Mouse (Mus musculus) testis, adult 2 months (tissue): Measurements from ENCODE around the gene St6galnac3. TPM values are rescaled to one million over a fixed set of nuclear protein-coding genes. Genes with fewer than 3 reads are reported as not detected.

Source experiments
- H3K27ac ChIP-seq: fragments of 200-500 bp; 2 replicates; pipeline ENCODE4 v1.5.1; 2012; ENCODE audit warnings: low read depth, low read length; ENCODE audit not compliant: control insufficient read depth, insufficient read depth
- H3K27me3 ChIP-seq: fragments of 200-500 bp; 2 replicates; pipeline ENCODE4 v1.6.1; 2012; ENCODE audit warnings: mild to moderate bottlenecking, low read length, moderate library complexity; ENCODE audit not compliant: control insufficient read depth, insufficient read depth
- H3K36me3 ChIP-seq: fragments of 200-500 bp; 2 replicates; pipeline ENCODE4 v1.6.1; 2012; ENCODE audit warnings: mild to moderate bottlenecking, low read length; ENCODE audit not compliant: control insufficient read depth, insufficient read depth
- H3K4me1 ChIP-seq: fragments of 200-500 bp; 2 replicates; pipeline ENCODE4 v1.6.1; 2012; ENCODE audit warnings: low read length; ENCODE audit not compliant: control insufficient read depth, insufficient read depth
- H3K4me3 ChIP-seq: fragments of 200-500 bp; 2 replicates; pipeline ENCODE4 v1.5.1; 2012; ENCODE audit warnings: low read depth, mild to moderate bottlenecking, low read length, moderate library complexity, mixed read lengths; ENCODE audit not compliant: control insufficient read depth
- CTCF ChIP-seq: fragments of 200-500 bp; IDR thresholded peaks from 2 replicates; pipeline ENCODE4 v1.5.1; 2012; ENCODE audit warnings: low read depth, mild to moderate bottlenecking, inconsistent platforms, low read length, moderate library complexity; ENCODE audit not compliant: control insufficient read depth, insufficient read depth, insufficient replicate concordance
- POLR2A ChIP-seq: fragments of 200-500 bp; IDR thresholded peaks from 2 replicates; pipeline ENCODE4 v1.6.1; 2012; ENCODE audit warnings: low read depth, mild to moderate bottlenecking, inconsistent platforms, low read length, moderate library complexity; ENCODE audit not compliant: control insufficient read depth
- polyA plus RNA-seq: library from polyadenylated mRNA; depleted of rRNA; stranded (reverse); fragments of >200 nt; gene quantifications from 2 replicates; pipeline ENCODE4 v1.2.3, GENCODE M21; 2012

Gene St6galnac3
- polyA plus RNA-seq, 1 experiment, result 2.2 TPM

- no peak overlapping the region for H3K27ac ChIP-seq
- no peak overlapping the region for H3K4me3 ChIP-seq
- no peaks in the 10 kb centered on the region for H3K4me1 ChIP-seq
- no peaks in the 10 kb centered on the region for H3K36me3 ChIP-seq
- no peak for TF ChIP-seq POLR2A
- no peak for TF ChIP-seq CTCF
- no peaks in the 10 kb centered on the region for H3K27me3 ChIP-seq
Observed at GRCm38 (mm10) chr3:153577286-153577685, 147.7 kb downstream of the St6galnac3 start.

- no peak overlapping the region for H3K27ac ChIP-seq
- H3K4me3 ChIP-seq, result peak overlapping the region; percentile 74
- H3K27me3 ChIP-seq, result no peaks in the 10 kb centered on the region
- H3K36me3 ChIP-seq, result no peaks in the 10 kb centered on the region
- H3K4me1 ChIP-seq, result peaks cover 2% of the 10 kb centered on the region; the same call in 1 of the 2 replicates
- TF ChIP-seq CTCF, result no peak
- no peak for TF ChIP-seq POLR2A
Observed at GRCm38 (mm10) chr3:153571152-153571551, 153.8 kb downstream of the St6galnac3 start.

- H3K27ac ChIP-seq, result no peak overlapping the region
- peaks cover 2% of the 10 kb centered on the region; the same call in 1 of the 2 replicates for H3K4me1 ChIP-seq
- no peaks in the 10 kb centered on the region for H3K36me3 ChIP-seq
- H3K27me3 ChIP-seq, result no peaks in the 10 kb centered on the region
- H3K4me3 ChIP-seq, result no peak overlapping the region
- TF ChIP-seq CTCF (no peak), POLR2A (no peak)
Observed at GRCm38 (mm10) chr3:153568815-153569214, 156.2 kb downstream of the St6galnac3 start.

- peaks cover 2% of the 10 kb centered on the region; the same call in 1 of the 2 replicates for H3K4me1 ChIP-seq
- no peak for TF ChIP-seq POLR2A
- no peak for TF ChIP-seq CTCF
- no peak overlapping the region for H3K4me3 ChIP-seq
- H3K36me3 ChIP-seq, result no peaks in the 10 kb centered on the region
- H3K27ac ChIP-seq, result no peak overlapping the region
- H3K27me3 ChIP-seq, result no peaks in the 10 kb centered on the region
Observed at GRCm38 (mm10) chr3:153567913-153568312, 157.1 kb downstream of the St6galnac3 start.

GRCm38 (mm10) chr3:153567512-153567911 is 157.5 kb downstream of the St6galnac3 start:
- TF ChIP-seq CTCF, result no peak
- no peak for TF ChIP-seq POLR2A
- H3K4me3 ChIP-seq, result no peak overlapping the region
- no peaks in the 10 kb centered on the region for H3K27me3 ChIP-seq

GRCm38 (mm10) chr3:153566100-153566499 is 158.9 kb downstream of the St6galnac3 start:
- H3K27me3 ChIP-seq, result no peaks in the 10 kb centered on the region
- no peaks in the 10 kb centered on the region for H3K36me3 ChIP-seq
- no peak overlapping the region for H3K4me3 ChIP-seq
- TF ChIP-seq CTCF (no peak), POLR2A (no peak)
- no peak overlapping the region for H3K27ac ChIP-seq
- H3K4me1 ChIP-seq, result no peaks in the 10 kb centered on the region; the same call in 1 of the 2 replicates

More at GRCm38 (mm10) chr3:153567512-153567911, 157.5 kb downstream of the St6galnac3 start:
- Histone ChIP-seq H3K36me3 (no peaks in the 10 kb centered on the region), H3K27ac (no peak overlapping the region), H3K4me1 (peaks cover 2% of the 10 kb centered on the region; the same call in 1 of the 2 replicates)

- TF ChIP-seq CTCF, result no peak
- TF ChIP-seq POLR2A, result no peak
- Histone ChIP-seq H3K4me1 (no peaks in the 10 kb centered on the region), H3K27me3 (no peaks in the 10 kb centered on the region), H3K36me3 (no peaks in the 10 kb centered on the region), H3K27ac (no peak overlapping the region), H3K4me3 (no peak overlapping the region)
Observed at GRCm38 (mm10) chr3:153560897-153561296, 164.1 kb downstream of the St6galnac3 start.
